Mouse (Mus musculus) spleen, adult 12 weeks (tissue): ENCODE results near the gene Tex35.
A peak's percentile ranks its signal among the peaks of the same experiment; 100 is the strongest.

Experiments
- DNase-seq: peaks from one replicate; pipeline ENCODE4 v3.0.0; 2022; ENCODE audit warnings: low spot score

Tex35 gene

GRCm38 (mm10) chr1:157081076-157081804, 27.2 kb downstream of the Tex35 start:
- no peak for DNase-seq

GRCm38 (mm10) chr1:157080071-157080470, 28.4 kb downstream of the Tex35 start:
- DNase-seq: no peak

- peak; percentile 20 for DNase-seq
Measured at GRCm38 (mm10) chr1:157079384-157080025, 29.0 kb downstream of the Tex35 start.

- peak; percentile 76 for DNase-seq
Measured at GRCm38 (mm10) chr1:157076781-157077705, 31.4 kb downstream of the Tex35 start.

- DNase-seq: peak; percentile 74
Measured at GRCm38 (mm10) chr1:157076257-157076656, 32.2 kb downstream of the Tex35 start.

- no peak for DNase-seq
Measured at GRCm38 (mm10) chr1:157074937-157075336, 33.5 kb downstream of the Tex35 start.

GRCm38 (mm10) chr1:157074371-157074770, 34.1 kb downstream of the Tex35 start:
- DNase-seq: no peak

- no peak for DNase-seq
Measured at GRCm38 (mm10) chr1:157073592-157073991, 34.9 kb downstream of the Tex35 start.

- no peak for DNase-seq
Measured at GRCm38 (mm10) chr1:157069181-157069828, 39.2 kb downstream of the Tex35 start.

- DNase-seq: no peak
Measured at GRCm38 (mm10) chr1:157068316-157068715, 40.2 kb downstream of the Tex35 start.

GRCm38 (mm10) chr1:157065819-157066730, 42.4 kb downstream of the Tex35 start:
- DNase-seq: no peak

- peak; percentile 35 for DNase-seq
Measured at GRCm38 (mm10) chr1:157063318-157064115, 45.0 kb downstream of the Tex35 start.

- no peak for DNase-seq
Measured at GRCm38 (mm10) chr1:157062445-157062825, 46.0 kb downstream of the Tex35 start.

- no peak for DNase-seq
Measured at GRCm38 (mm10) chr1:157061800-157062444, 46.6 kb downstream of the Tex35 start.

GRCm38 (mm10) chr1:157061170-157061569, 47.3 kb downstream of the Tex35 start:
- DNase-seq: no peak

GRCm38 (mm10) chr1:157060441-157061135, 47.9 kb downstream of the Tex35 start:
- no peak for DNase-seq

GRCm38 (mm10) chr1:157055901-157056300, 52.6 kb downstream of the Tex35 start:
- DNase-seq: no peak

GRCm38 (mm10) chr1:157055288-157055831, 53.1 kb downstream of the Tex35 start:
- DNase-seq: no peak

- no peak for DNase-seq
Measured at GRCm38 (mm10) chr1:157054659-157055058, 53.8 kb downstream of the Tex35 start.
